Mouse (Mus musculus) frontal cortex, adult 2 months (tissue): Measurements from ENCODE around the gene Gm42715. TPM values are rescaled to one million over a fixed set of nuclear protein-coding genes. Genes with fewer than 3 reads are reported as not detected.

Experiments used
- DNase-seq, 2 experiments: peaks; one replicate each; pipeline ENCODE4 v3.0.0; 2022; ENCODE audit warnings: low spot score in 1 of 2; ENCODE audit errors: extremely low spot score in 1 of 2
- polyA plus RNA-seq: library from polyadenylated mRNA; depleted of rRNA; stranded (reverse); fragments of >200 nt; gene quantifications from 2 replicates; pipeline ENCODE4 v1.2.3, GENCODE M21; 2012

Gm42715 gene
- polyA plus RNA-seq, 1 experiment: 16.6 TPM

GRCm38 (mm10) chr7:127574115-127574514, 54.7 kb downstream of the Gm42715 start:
- DNase-seq: no peak

- no peak for DNase-seq
Measured at GRCm38 (mm10) chr7:127583260-127583659, 63.9 kb downstream of the Gm42715 start.

- DNase-seq: no peak
Measured at GRCm38 (mm10) chr7:127585031-127585430, 65.6 kb downstream of the Gm42715 start.

GRCm38 (mm10) chr7:127586149-127586548, 66.8 kb downstream of the Gm42715 start:
- DNase-seq: no peak

DNA sequence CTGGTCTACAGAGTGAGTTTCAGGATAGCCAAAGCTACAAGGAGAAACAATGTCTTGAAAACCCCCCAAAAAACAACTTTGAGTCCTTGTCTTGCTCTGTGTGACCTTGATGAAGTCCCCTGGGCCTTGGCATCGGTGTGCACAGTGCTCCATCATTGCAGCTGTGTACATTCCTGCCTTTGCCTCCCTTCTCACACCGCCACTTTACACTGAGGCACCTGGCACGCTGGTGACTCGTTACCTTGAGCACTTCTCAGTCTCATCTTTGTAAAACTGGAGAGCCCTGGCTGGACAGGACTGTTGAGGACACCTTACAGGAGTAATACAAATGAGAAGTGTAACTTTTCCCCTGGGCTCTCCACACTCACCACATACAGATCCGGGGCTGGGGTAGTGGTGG, 67.8 kb downstream of the Gm42715 start:
- no peak for DNase-seq

GRCm38 (mm10) chr7:127588011-127588871, 68.9 kb downstream of the Gm42715 start, which contains the start of the genes Ccdc189 and Rnf40:
TSS of gene Ccdc189 (minus strand) at chr7:127588595.
TSS of gene Rnf40 (plus strand) at chr7:127588767.
- peak; percentile 96 to 98 for DNase-seq

DNA sequence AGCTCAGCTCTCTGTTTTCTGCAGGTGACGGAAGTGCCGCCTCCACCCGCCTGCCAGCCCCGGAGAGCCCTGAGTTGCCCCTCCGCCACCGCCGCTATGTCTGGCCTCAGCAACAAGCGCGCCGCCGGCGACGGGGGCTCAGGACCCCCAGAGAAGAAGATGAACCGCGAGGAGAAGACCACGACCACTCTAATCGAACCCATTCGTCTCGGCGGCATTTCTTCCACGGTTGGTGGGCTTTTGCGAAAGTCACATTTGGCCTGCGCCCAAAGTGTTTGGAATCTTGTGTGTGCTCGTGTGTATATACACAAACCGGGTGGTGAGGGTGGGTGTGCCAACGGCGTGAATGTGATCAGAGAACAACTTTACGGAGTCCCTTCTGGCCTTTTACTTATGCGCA, 69.5 kb downstream of the Gm42715 start:
- DNase-seq: no peak

DNA sequence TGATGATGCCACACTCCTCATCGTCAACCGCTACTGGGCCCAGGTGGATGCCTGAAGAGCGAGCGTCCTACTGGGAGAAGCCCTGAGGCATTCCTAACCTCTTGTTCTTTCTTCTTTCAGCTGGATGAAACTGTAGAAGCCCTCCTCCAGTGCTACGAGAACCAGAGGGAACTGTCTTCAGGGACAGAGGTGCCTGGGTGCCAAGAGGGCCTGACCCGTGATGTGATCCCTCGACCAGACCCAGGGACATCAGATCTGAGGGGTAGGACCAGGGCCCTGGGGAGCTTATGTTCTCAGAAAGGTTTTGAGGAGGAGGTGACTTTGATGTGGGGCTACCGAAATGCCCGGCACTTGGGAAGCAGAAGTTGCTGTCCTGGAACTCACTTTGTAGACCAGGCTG, 70.3 kb downstream of the Gm42715 start:
- DNase-seq: no peak

DNA sequence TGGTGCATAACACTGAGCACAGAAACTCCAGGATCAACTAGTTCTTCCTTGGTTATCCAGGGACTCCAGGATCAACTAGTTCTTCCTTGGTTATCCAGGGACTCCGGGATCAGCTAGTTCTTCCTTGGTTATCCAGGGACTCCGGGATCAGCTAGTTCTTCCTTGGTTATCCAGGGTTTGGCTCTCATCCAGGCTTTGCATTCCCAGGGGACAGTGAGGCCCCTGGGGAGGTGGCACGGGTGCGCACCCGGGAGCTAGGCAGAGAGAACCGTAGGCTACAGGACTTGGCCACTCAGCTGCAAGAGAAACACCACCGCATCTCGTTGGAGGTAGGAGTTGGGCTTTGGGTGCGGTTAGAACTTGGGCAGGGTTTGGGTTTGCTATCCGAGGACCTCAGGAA, 71.7 kb downstream of the Gm42715 start:
- no peak for DNase-seq

- DNase-seq: no peak
Measured at GRCm38 (mm10) chr7:127592575-127592974, 73.2 kb downstream of the Gm42715 start.

DNA sequence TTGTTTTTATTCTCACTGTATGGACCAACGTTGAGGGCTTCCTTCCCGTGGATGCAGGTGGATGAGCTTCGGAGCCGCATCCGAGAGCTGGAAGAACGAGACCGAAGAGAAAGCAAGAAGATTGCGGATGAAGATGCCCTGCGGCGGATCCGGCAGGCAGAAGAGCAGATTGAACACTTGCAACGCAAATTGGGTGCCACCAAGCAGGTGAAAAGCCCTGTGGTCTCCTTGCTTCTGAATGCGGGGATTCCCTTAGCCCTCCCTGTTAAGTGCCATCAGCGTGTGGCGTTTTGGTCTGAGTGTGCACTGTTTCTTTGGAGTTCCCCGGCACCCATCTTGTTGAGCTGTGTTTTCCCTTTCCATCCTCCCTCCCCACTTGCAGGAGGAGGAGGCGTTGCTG, 77.4 kb downstream of the Gm42715 start:
- DNase-seq: no peak

DNA sequence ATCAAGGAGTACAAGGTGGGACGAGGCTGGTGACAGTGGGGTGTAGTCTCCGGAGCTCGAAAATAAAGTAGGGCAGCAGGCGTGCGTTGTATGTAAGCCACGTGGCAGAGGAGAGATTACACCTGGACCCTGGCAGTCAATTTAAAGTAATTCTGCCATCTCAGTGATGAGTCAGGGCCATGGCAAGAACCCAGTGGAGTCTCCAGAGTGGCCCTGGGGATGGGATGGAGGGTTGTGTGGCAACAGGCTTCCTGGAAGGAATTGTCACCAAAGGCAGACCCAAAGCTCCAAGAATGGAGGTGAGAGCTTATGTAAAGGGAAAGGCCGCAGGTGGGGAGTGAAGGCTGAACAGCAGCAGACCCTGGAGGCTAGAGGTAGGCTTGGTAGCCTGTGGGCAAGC, 81.2 kb downstream of the Gm42715 start:
- DNase-seq: no peak

GRCm38 (mm10) chr7:127601735-127602134, 82.4 kb downstream of the Gm42715 start:
- DNase-seq: no peak

GRCm38 (mm10) chr7:127602903-127603302, 83.5 kb downstream of the Gm42715 start:
- DNase-seq: no peak

DNA sequence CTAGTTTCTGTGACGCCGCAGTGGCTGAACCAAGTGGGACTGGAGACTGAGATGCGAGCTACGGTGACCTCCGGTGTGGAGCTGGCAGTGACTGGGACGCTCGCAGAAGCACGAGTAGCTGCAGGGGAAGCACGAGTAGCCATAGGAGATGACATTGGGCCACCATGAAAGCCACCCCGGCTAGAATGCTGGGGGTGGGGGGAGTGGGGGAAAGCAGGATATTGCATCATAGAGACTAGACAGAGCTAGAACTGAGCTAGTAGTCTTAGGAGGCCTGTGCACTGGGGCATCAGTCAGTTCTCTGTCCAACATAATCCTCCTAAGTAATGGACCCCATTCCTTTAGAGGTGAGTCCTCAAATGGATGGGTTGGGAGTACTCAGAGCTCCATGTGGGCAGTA, 84.9 kb downstream of the Gm42715 start:
- no peak for DNase-seq

GRCm38 (mm10) chr7:127607150-127607549, 87.8 kb downstream of the Gm42715 start:
- no peak for DNase-seq

DNA sequence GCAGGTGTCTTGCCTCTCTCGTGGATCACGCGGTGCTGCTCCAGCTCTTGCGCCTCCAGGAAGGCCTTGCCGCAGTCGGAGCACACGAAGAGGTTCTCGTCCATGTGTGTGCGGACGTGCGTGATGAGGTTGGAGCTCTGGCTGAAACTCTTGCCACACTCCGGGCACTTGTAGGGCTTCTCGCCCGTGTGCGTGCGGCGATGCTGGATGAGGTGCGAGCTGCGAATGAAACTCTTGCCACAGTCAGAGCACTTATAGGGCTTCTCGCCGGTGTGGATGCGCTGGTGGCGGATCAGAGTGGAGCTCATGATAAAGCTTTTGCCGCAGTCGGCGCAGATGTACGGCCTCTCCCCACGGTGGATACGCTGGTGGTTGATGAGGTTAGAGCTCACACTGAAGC, 91.6 kb downstream of the Gm42715 start:
- no peak for DNase-seq

DNA sequence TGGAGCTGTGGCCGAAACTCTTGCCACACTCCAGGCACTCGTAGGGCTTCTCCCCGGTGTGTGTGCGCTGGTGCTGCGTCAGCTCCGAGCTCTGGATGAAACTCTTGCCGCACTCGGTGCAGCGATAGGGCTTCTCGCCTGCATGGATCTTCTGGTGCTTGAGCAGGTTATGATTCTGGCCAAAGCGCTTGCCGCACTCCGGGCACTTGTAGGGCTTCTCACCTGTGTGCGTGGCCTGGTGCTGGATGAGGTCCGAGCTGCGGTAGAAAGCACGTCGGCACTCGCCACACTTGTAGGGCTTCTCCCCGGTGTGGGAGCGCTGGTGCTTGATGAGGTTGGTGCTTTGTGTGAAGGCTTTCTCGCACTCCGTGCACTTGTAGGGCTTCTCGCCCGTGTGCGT, 92.2 kb downstream of the Gm42715 start:
- DNase-seq: no peak

- DNase-seq: no peak
Measured at GRCm38 (mm10) chr7:127613501-127613900, 94.1 kb downstream of the Gm42715 start.

DNA sequence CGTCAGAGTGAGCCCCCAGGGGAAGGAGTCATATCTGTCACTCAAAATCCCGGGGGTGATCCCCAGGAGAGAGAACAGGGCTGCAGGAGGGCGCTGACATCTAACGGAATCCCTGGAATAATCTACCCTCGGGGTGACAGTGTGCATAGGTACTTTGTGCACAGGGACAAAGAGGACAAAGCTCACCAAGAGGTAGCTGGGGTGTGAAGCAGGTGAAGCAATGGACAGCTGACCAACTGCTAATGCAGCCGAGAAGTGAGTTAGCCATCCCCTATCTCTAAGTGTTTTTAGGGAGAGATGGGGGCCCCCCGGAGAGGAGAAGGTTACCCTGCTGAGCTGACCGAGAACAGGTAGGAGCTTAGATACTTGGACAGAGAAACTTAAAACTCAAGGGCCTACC, 94.7 kb downstream of the Gm42715 start:
- DNase-seq: no peak

DNA sequence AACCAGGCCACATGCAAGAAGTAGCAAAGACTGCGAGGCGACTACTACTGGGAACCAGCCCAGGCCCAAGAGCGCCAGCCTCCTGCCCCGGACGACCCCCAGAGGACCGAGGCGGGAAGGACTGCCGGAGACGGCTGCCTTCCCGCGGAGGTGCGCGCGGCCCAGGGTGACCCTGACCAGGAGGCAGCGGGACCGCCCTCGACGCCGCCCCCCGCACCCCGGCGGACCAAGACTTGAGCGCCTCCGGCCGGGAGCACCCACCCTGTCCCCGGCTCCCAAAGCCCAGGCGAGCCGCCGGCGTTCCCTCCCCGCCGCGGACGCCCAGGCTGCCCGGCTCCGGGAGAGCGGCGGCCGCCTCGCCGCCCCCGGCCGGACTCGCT, 95.1 kb downstream of the Gm42715 start:
- DNase-seq: no peak
